Mouse (Mus musculus) hindbrain, embryonic 13.5 days (tissue): ENCODE data around the gene Samd14. TPM values are rescaled to one million over a fixed set of nuclear protein-coding genes. Genes with fewer than 3 reads are reported as not detected.

Source experiments
- ATAC-seq: fragments of 200-750 bp; cut with Nextera tagmentation; 2 replicates; pipeline ENCODE4 v1.8.0; 2017; ENCODE audit warnings: moderate TSS enrichment; ENCODE audit not compliant: low FRiP score
- H3K27ac ChIP-seq: fragments of 300-500 bp; sonication (generic); 2 replicates; pipeline ENCODE4 v1.5.1; 2015; ENCODE audit warnings: inconsistent platforms, mild to moderate bottlenecking, moderate library complexity
- H3K27me3 ChIP-seq: fragments of 300-500 bp; sonication (generic); 2 replicates; pipeline ENCODE4 v1.6.1; 2015; ENCODE audit warnings: mild to moderate bottlenecking, inconsistent platforms
- H3K36me3 ChIP-seq: fragments of 300-500 bp; sonication (generic); 2 replicates; pipeline ENCODE4 v1.6.1; 2015; ENCODE audit warnings: mild to moderate bottlenecking, inconsistent platforms
- H3K4me1 ChIP-seq: fragments of 300-500 bp; sonication (generic); replicated peaks from 2 replicates; pipeline ENCODE4 v1.6.1; 2015; ENCODE audit warnings: inconsistent platforms
- H3K4me2 ChIP-seq: fragments of 300-500 bp; sonication (generic); 2 replicates; pipeline ENCODE4 v1.6.1; 2015; ENCODE audit warnings: inconsistent platforms, mild to moderate bottlenecking, moderate library complexity
- H3K4me3 ChIP-seq: fragments of 300-500 bp; sonication (generic); 2 replicates; pipeline ENCODE4 v1.5.1; 2015; ENCODE audit warnings: mild to moderate bottlenecking, inconsistent platforms
- H3K9ac ChIP-seq: fragments of 300-500 bp; sonication (generic); 2 replicates; pipeline ENCODE4 v1.6.1; 2015; ENCODE audit warnings: mild to moderate bottlenecking, inconsistent platforms
- H3K9me3 ChIP-seq: fragments of 300-500 bp; sonication (generic); 2 replicates; pipeline ENCODE4 v1.6.1; 2016; ENCODE audit warnings: inconsistent platforms
- WGBS: fragments of 180-500 bp; shearing (Covaris S2); methylation state at CpG from one replicate; pipeline ENCODE4 v1.1.7; 2015; 5-methylcytosine and 5-hydroxymethylcytosine counted together
- polyA plus RNA-seq: library from polyadenylated mRNA; unstranded; fragments of >200 nt; fragmentation: Nextera tagmentation; extraction: Ambion mirVana; gene quantifications from 2 replicates; pipeline ENCODE4 v1.2.1, GENCODE M21; 2015

Gene Samd14
- polyA plus RNA-seq, 1 experiment from 2014 or later: 132 TPM

- peak; percentile 97 for ATAC-seq
These were observed 31.5 kb downstream of the Samd14 start, which contains the start of gene Pdk2 for GRCm38 (mm10) chr11:95041139-95041609. TSS of gene Pdk2 (minus strand) at chr11:95041354.

DNA sequence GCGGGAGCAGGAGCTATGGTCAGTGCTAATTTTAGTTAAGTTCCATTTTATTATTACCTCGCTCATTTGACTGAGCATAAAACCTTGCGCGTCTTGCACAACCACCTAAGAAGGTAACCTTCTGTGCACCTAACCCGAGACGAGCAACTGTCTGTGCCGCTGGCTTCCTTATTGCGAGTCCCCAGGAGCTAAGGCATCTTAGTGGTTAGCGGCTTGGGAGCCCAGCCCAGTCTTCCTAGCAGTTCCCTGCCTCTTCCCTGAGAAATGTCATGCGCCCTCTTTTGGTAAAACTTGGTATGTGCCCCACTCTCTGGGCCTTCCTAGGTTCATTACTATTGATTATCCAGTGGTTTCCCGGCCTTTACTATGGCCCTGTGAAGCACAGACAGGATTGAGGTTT lies 32.4 kb downstream of the Samd14 start:
- ATAC-seq: no peak

More at GRCm38 (mm10) chr11:95041139-95041609, 31.5 kb downstream of the Samd14 start, which contains the start of gene Pdk2:
- H3K4me2 ChIP-seq: peak within 1 kb of the TSS; percentile 83
- peak within 1 kb of the TSS; percentile 82 for H3K9ac ChIP-seq
- peaks cover 16% of the 10 kb centered on the region for H3K36me3 ChIP-seq
- peak within 1 kb of the TSS; percentile 75 for H3K27ac ChIP-seq
- H3K4me3 ChIP-seq: peak within 1 kb of the TSS; percentile 78
- H3K9me3 ChIP-seq: no peaks in the 10 kb centered on the region
- under 1% methylated on average over 41 of the region's 41 CpGs for WGBS
- peaks cover 15% of the 10 kb centered on the region; the same call in 1 of the 2 replicates for H3K27me3 ChIP-seq
- H3K4me1 ChIP-seq: peaks cover 26% of the 10 kb centered on the region

GRCm38 (mm10) chr11:95043060-95043459 lies 33.4 kb downstream of the Samd14 start:
- WGBS: 90% methylated on average over 4 of the region's 4 CpGs
- Histone ChIP-seq H3K27me3 (peaks cover 15% of the 10 kb centered on the region; the same call in 1 of the 2 replicates), H3K4me3 (no peak overlapping the region), H3K36me3 (peaks cover 20% of the 10 kb centered on the region), H3K9me3 (no peaks in the 10 kb centered on the region), H3K9ac (no peak overlapping the region), H3K4me2 (no peak overlapping the region), H3K4me1 (peaks cover 26% of the 10 kb centered on the region), H3K27ac (no peak overlapping the region)
- no peak for ATAC-seq

More for the DNA sequence above, 32.4 kb downstream of the Samd14 start:
- WGBS: under 1% methylated on average over 11 of the region's 11 CpGs
- peak overlapping the region; percentile 78 for H3K4me3 ChIP-seq
- H3K4me2 ChIP-seq: peak overlapping the region; percentile 83
- peaks cover 15% of the 10 kb centered on the region; the same call in 1 of the 2 replicates for H3K27me3 ChIP-seq
- peak overlapping the region; percentile 61 for H3K9ac ChIP-seq
- 0 out of 2 replicates have a peak overlapping the region, but pooled peaks have one; percentile 52 for H3K27ac ChIP-seq
- no peaks in the 10 kb centered on the region for H3K9me3 ChIP-seq
- peaks cover 20% of the 10 kb centered on the region for H3K36me3 ChIP-seq
- peaks cover 26% of the 10 kb centered on the region for H3K4me1 ChIP-seq

DNA sequence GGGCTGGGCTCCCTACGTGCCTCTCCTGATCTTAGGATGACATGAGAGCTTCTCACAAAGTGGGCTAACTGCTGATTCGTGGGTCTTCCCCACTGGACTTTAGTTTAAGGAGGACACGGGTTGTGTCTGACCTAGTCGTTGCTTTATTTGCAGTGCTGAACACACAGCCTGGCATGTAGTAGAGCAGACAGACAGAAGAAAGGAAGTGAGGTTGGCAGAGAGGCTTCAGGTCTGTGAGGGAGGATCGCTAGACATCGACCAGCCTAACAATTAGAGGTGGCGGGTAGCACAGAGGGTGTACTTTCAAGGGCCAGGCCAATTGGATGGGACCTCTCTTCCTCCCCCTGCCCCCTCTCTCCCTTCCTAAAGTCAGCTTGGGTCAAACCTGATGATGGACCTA lies 33.9 kb downstream of the Samd14 start:
- no peak for ATAC-seq
- H3K4me1 ChIP-seq: peaks cover 24% of the 10 kb centered on the region
- 55% methylated on average over 7 of the region's 7 CpGs for WGBS
- H3K4me3 ChIP-seq: no peak overlapping the region
- H3K4me2 ChIP-seq: no peak overlapping the region
- peaks cover 16% of the 10 kb centered on the region for H3K36me3 ChIP-seq
- no peak overlapping the region for H3K9ac ChIP-seq
- H3K27me3 ChIP-seq: peaks cover 15% of the 10 kb centered on the region; the same call in 1 of the 2 replicates
- H3K9me3 ChIP-seq: no peaks in the 10 kb centered on the region
- H3K27ac ChIP-seq: no peak overlapping the region

- ATAC-seq: no peak
- H3K9ac ChIP-seq: no peak overlapping the region
- H3K36me3 ChIP-seq: peaks cover 15% of the 10 kb centered on the region
- H3K4me2 ChIP-seq: no peak overlapping the region
- peaks cover 24% of the 10 kb centered on the region for H3K4me1 ChIP-seq
- H3K9me3 ChIP-seq: no peaks in the 10 kb centered on the region
- 54% methylated on average over 13 of the region's 13 CpGs for WGBS
- H3K4me3 ChIP-seq: no peak overlapping the region
- peaks cover 15% of the 10 kb centered on the region; the same call in 1 of the 2 replicates for H3K27me3 ChIP-seq
- no peak overlapping the region for H3K27ac ChIP-seq
These were observed 34.6 kb downstream of the Samd14 start for GRCm38 (mm10) chr11:95044185-95044870.

GRCm38 (mm10) chr11:95046980-95047680 lies 37.5 kb downstream of the Samd14 start:
- Histone ChIP-seq H3K9me3 (no peaks in the 10 kb centered on the region), H3K9ac (no peak overlapping the region), H3K36me3 (peaks cover 26% of the 10 kb centered on the region), H3K27ac (no peak overlapping the region), H3K4me2 (no peak overlapping the region), H3K4me3 (no peak overlapping the region), H3K4me1 (peaks cover 5% of the 10 kb centered on the region), H3K27me3 (peaks cover 10% of the 10 kb centered on the region; the same call in 1 of the 2 replicates)
- 60% methylated on average over 9 of the region's 9 CpGs for WGBS
- ATAC-seq: peak; percentile 58

DNA sequence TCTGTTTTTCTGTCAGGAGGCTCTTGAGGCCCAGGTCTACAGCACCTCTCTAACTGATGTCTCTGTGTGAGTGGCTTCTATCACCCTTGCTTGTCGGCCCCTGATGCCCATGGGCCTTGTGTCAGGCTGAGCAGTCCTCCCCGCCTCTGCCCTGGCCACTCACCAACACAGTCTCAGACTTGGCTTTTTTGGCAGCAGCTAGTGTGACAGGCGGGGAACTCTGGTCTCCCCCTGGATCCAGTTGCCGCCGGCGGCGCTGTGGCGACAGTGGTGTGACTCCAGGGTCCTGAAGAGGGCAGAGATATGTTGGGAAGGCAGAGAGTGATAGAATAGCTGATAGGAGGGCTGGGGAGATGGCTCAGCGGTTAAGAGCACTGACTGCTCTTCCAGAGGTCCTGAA lies 43.4 kb downstream of the Samd14 start:
- no peak overlapping the region for H3K9ac ChIP-seq
- H3K4me3 ChIP-seq: no peak overlapping the region
- WGBS: 84% methylated on average over 9 of the region's 9 CpGs
- H3K36me3 ChIP-seq: peaks cover 59% of the 10 kb centered on the region
- no peak for ATAC-seq
- H3K4me2 ChIP-seq: no peak overlapping the region
- H3K9me3 ChIP-seq: no peaks in the 10 kb centered on the region
- H3K27ac ChIP-seq: no peak overlapping the region
- peaks cover 7% of the 10 kb centered on the region; the same call in 1 of the 2 replicates for H3K4me1 ChIP-seq
- peaks cover 26% of the 10 kb centered on the region for H3K27me3 ChIP-seq

DNA sequence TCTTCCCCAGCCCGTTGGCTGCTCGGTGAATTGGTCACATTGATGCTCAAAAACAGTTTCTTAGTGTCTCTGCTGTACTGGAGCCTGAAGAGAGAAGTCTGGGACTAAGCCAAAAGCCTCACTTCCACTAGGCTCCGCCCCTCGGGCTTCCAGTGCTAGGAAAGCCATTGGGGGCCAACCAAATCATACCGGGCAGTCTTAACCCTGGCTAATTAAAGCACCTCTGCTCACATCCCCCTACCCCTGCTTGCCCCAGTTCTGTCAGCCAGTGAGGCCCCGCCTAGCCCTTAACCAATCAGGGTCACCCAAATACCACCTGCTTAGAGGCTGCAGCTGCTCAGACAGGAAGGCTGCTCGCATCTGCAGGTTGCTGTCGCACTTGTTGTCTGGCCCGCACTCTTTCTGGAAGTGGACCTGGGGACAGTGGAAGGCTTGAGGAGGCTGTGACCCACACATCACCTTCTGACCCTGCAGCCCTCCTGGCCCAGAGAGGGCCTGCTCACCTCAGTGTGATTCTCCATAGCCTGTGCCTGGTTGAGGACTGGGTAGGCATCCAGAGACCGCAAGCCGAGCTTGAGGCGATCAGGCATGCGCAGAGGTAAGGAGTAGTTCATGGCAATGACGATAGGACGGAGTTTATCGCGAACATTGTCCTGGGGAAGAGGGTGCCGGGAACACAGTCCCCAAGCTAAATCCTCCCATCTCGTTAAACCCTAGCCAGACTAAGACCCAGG lies 47.3 kb downstream of the Samd14 start:
- no peak overlapping the region for H3K4me3 ChIP-seq
- peaks cover 29% of the 10 kb centered on the region for H3K27me3 ChIP-seq
- no peak overlapping the region for H3K4me2 ChIP-seq
- peaks cover 7% of the 10 kb centered on the region; the same call in 1 of the 2 replicates for H3K4me1 ChIP-seq
- no peak overlapping the region for H3K27ac ChIP-seq
- WGBS: 30% methylated on average over 19 of the region's 19 CpGs
- peaks cover 71% of the 10 kb centered on the region for H3K36me3 ChIP-seq
- no peak overlapping the region for H3K9ac ChIP-seq
- no peaks in the 10 kb centered on the region for H3K9me3 ChIP-seq
- ATAC-seq: no peak

DNA sequence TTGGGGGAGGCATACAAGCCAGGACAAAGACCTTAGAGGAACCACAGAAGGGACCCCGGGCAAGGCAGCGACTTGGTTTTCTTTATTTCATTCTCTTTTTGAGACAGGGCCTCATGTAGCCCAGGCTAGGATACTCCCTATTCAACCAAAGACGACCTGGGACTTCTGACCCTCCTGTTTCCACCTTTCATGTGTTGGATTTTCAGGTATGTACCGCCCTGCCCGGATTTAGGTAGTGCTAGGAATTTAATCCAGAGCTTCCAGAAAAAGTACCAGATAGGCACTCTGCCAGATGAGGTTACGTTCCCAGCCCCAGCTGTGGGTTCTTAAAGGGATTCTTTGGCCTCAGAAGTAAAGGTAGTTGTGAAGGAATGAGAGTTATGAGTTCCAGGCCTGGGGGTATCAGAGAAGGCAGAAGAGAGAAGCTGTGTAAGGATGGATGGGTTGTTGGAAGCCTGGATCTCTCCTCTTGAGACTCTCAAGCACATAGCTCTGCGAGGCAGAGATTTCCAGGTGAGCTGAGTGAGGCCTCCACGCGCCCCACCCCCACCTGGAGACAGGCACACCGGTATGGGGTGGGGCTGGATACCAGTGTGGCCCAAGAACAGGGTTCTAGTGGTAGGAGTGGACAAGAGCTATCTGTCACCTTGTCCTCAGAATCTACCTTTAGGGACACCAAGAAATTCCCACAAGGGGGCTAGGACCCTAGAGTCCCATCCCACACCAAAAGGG lies 59.7 kb downstream of the Samd14 start:
- ATAC-seq: no peak
- Histone ChIP-seq H3K27me3 (peaks cover 16% of the 10 kb centered on the region), H3K9me3 (no peaks in the 10 kb centered on the region), H3K36me3 (peaks cover 8% of the 10 kb centered on the region), H3K4me1 (peaks cover 12% of the 10 kb centered on the region), H3K4me2 (no peak overlapping the region), H3K4me3 (no peak overlapping the region), H3K9ac (no peak overlapping the region), H3K27ac (no peak overlapping the region)
- 89% methylated on average over 10 of the region's 10 CpGs for WGBS

GRCm38 (mm10) chr11:95070140-95071107 lies 60.7 kb downstream of the Samd14 start:
- no peak overlapping the region for H3K4me3 ChIP-seq
- H3K4me2 ChIP-seq: no peak overlapping the region
- peaks cover 22% of the 10 kb centered on the region for H3K4me1 ChIP-seq
- H3K9me3 ChIP-seq: no peaks in the 10 kb centered on the region
- no peak for ATAC-seq
- peaks cover 27% of the 10 kb centered on the region for H3K27me3 ChIP-seq
- H3K9ac ChIP-seq: no peak overlapping the region
- 73% methylated on average over 8 of the region's 8 CpGs for WGBS
- H3K36me3 ChIP-seq: peaks cover 6% of the 10 kb centered on the region
- H3K27ac ChIP-seq: no peak overlapping the region
